Comparison of ENCODE assay signal across 18 mouse cellular contexts in genomic region chr10:96181883-96182628, GRCm38 (mm10). TPM values are rescaled to one million over a fixed set of nuclear protein-coding genes. Genes with fewer than 3 reads are reported as not detected.
DNase-seq lines count a peak whose midpoint lies in the region; ATAC-seq and TF ChIP-seq lines count a peak whose summit lies in the region.
"Had no signal": no experiment of that assay in that cellular context is flagged by ENCODE, and none has a peak within 500 bp of the region (broad histone marks: within the 10 kb centered on the region; RNA-seq: fewer than 3 reads in every experiment).

No protein-coding gene starts in this region.

- no peak overlapping the region for H3K27ac ChIP-seq in forebrain, embryonic 14.5 days (ENCODE audit: low read depth, low read length)
- H3K27ac ChIP-seq in forebrain, embryonic 12.5 days: no peak overlapping the region
- H3K27ac ChIP-seq in layer of hippocampus, adult 2 months: no peak overlapping the region
- H3K27ac ChIP-seq in stomach, postnatal 0 days (replicated peaks): no peak overlapping the region
- H3K27ac ChIP-seq: embryonic facial prominence, embryonic 13.5 days; limb, embryonic 15.5 days; midbrain, embryonic 10.5 days had no signal

- peak; percentile 42 for DNase-seq in forebrain, embryonic 14.5 days (ENCODE audit: low spot score)
- no peak for DNase-seq in layer of hippocampus, adult 2 months (ENCODE audit: low spot score in 2 of 2)
- no peak for DNase-seq in layer of hippocampus, postnatal 10 days (ENCODE audit: low spot score in 2 of 2)
- DNase-seq in thymus, postnatal 14 days: peak; percentile 39
- DNase-seq in thymus, postnatal 36 days: no peak
- no peak for DNase-seq in stomach, postnatal 0 days (ENCODE audit: low spot score)
- DNase-seq: cerebellum, adult 11-12 months; layer of hippocampus, adult 9-11 months had no signal

- H3K4me1 ChIP-seq in forebrain, embryonic 14.5 days (ENCODE audit: control insufficient read depth, insufficient read depth, low read length): no peaks in the 10 kb centered on the region
- no peaks in the 10 kb centered on the region for H3K4me1 ChIP-seq in forebrain, embryonic 12.5 days
- no peaks in the 10 kb centered on the region for H3K4me1 ChIP-seq in stomach, postnatal 0 days (replicated peaks; ENCODE audit: control insufficient read depth, insufficient read depth)
- H3K4me1 ChIP-seq: embryonic facial prominence, embryonic 13.5 days; limb, embryonic 15.5 days; midbrain, embryonic 10.5 days had no signal

- TF ChIP-seq EP300 in stomach, postnatal 0 days (optimal IDR thresholded peaks at IDR 0.05): no peak

- no peaks in the 10 kb centered on the region for H3K27me3 ChIP-seq in forebrain, embryonic 14.5 days (replicated peaks; ENCODE audit: control insufficient read depth, insufficient read depth, low read length)
- no peaks in the 10 kb centered on the region for H3K27me3 ChIP-seq in forebrain, embryonic 12.5 days
- no peaks in the 10 kb centered on the region for H3K27me3 ChIP-seq in stomach, postnatal 0 days (ENCODE audit: control insufficient read depth, insufficient read depth, low read length)
- H3K27me3 ChIP-seq: embryonic facial prominence, embryonic 13.5 days; limb, embryonic 15.5 days had no signal

- TF ChIP-seq CTCF in layer of hippocampus, adult 2 months (conservative IDR thresholded peaks at IDR 0.05): peak; percentile 56
- TF ChIP-seq CTCF in stomach, postnatal 0 days (IDR thresholded peaks at IDR 0.05; ENCODE audit: low read depth): peak; percentile 44

- no peak overlapping the region for H3K4me2 ChIP-seq in forebrain, embryonic 14.5 days (ENCODE audit: low read length)
- no peak overlapping the region for H3K4me2 ChIP-seq in forebrain, embryonic 12.5 days
- H3K4me2 ChIP-seq in stomach, postnatal 0 days (replicated peaks; ENCODE audit: low read depth): no peak overlapping the region
- H3K4me2 ChIP-seq: embryonic facial prominence, embryonic 13.5 days; limb, embryonic 15.5 days had no signal

- no peak overlapping the region for H3K4me3 ChIP-seq in forebrain, embryonic 14.5 days (ENCODE audit: low read depth, low read length)
- no peak overlapping the region for H3K4me3 ChIP-seq in forebrain, embryonic 12.5 days (replicated peaks)
- no peak overlapping the region for H3K4me3 ChIP-seq in layer of hippocampus, adult 2 months
- no peak overlapping the region for H3K4me3 ChIP-seq in stomach, postnatal 0 days (ENCODE audit: low read depth, low read length)
- H3K4me3 ChIP-seq: embryonic facial prominence, embryonic 13.5 days; limb, embryonic 15.5 days; midbrain, embryonic 10.5 days had no signal

- WGBS in forebrain, embryonic 14.5 days: 67% methylated on average over 6 of the region's 6 CpGs
- WGBS in forebrain, embryonic 12.5 days: 81% methylated on average over 6 of the region's 6 CpGs
- WGBS in stomach, postnatal 0 days: 90% methylated on average over 6 of the region's 6 CpGs

- no peak overlapping the region for H3K9ac ChIP-seq in forebrain, embryonic 14.5 days (ENCODE audit: low read length)
- H3K9ac ChIP-seq in forebrain, embryonic 12.5 days: no peak overlapping the region
- no peak overlapping the region for H3K9ac ChIP-seq in stomach, postnatal 0 days (ENCODE audit: low read length)
- H3K9ac ChIP-seq: embryonic facial prominence, embryonic 13.5 days; limb, embryonic 15.5 days had no signal

- H3K9me3 ChIP-seq in forebrain, embryonic 14.5 days (replicated peaks; ENCODE audit: control insufficient read depth, low read length): no peaks in the 10 kb centered on the region
- H3K9me3 ChIP-seq in forebrain, embryonic 12.5 days: no peaks in the 10 kb centered on the region
- H3K9me3 ChIP-seq in stomach, postnatal 0 days (ENCODE audit: control insufficient read depth, low read length): no peaks in the 10 kb centered on the region
- H3K9me3 ChIP-seq: embryonic facial prominence, embryonic 13.5 days; limb, embryonic 15.5 days; midbrain, embryonic 10.5 days had no signal

- no peaks in the 10 kb centered on the region for H3K36me3 ChIP-seq in forebrain, embryonic 14.5 days (ENCODE audit: control insufficient read depth, insufficient read depth, low read length)
- no peaks in the 10 kb centered on the region for H3K36me3 ChIP-seq in forebrain, embryonic 12.5 days (replicated peaks)
- no peaks in the 10 kb centered on the region for H3K36me3 ChIP-seq in stomach, postnatal 0 days (ENCODE audit: control insufficient read depth, insufficient read depth, low read length)
- H3K36me3 ChIP-seq: embryonic facial prominence, embryonic 13.5 days; limb, embryonic 15.5 days; midbrain, embryonic 10.5 days had no signal

- no peak for ATAC-seq in forebrain, embryonic 14.5 days
- ATAC-seq in forebrain, embryonic 12.5 days (ENCODE audit: low FRiP score): no peak
- no peak for ATAC-seq in stomach, postnatal 0 days (ENCODE audit: low FRiP score, low TSS enrichment)
- ATAC-seq in monocyte, adult 5-6 weeks (replicated peaks; ENCODE audit: insufficient number of reproducible peaks, low FRiP score, low TSS enrichment, poor library complexity, severe bottlenecking): no peak

RNA-seq across cellular contexts. Expression of gene Gm5426, which starts 45.7 kb away (rescaled TPM):
- not detected in 2 replicates for polyA plus RNA-seq in forebrain, embryonic 14.5 days (2014; fragmentation: Nextera tagmentation; extraction: Ambion mirVana)
- polyA plus RNA-seq in forebrain, embryonic 12.5 days (2016; fragmentation: Nextera tagmentation; extraction: Ambion mirVana): not detected in 2 replicates
- not detected for total RNA-seq in layer of hippocampus, adult 2 months (2021)
- not detected for total RNA-seq in layer of hippocampus, postnatal 10 days (2021)
- polyA plus RNA-seq in stomach, postnatal 0 days (2015; fragmentation: Nextera tagmentation; extraction: Ambion mirVana): not detected in 2 replicates
- total RNA-seq in monocyte, adult 5-6 weeks (2017): not detected in 3 replicates
- total RNA-seq: heart, postnatal 36 days; neutrophil, adult 5-6 weeks had no signal
- polyA plus RNA-seq: C2C12; embryonic facial prominence, embryonic 13.5 days; kidney, adult 2 months; limb, embryonic 15.5 days; midbrain, embryonic 10.5 days; urinary bladder, adult 2 months had no signal

Comparison
In these comparisons a context has a peak if more than half of its experiments do, and no peak if none do; other contexts are left out.
1. DNase-seq: peak in forebrain, embryonic 14.5 days (single experiment) and thymus, postnatal 14 days (single experiment); none in layer of hippocampus, adult 2 months (0 of 2), layer of hippocampus, postnatal 10 days (0 of 2), thymus, postnatal 36 days (0 of 2) and stomach, postnatal 0 days (single experiment).